Mouse (Mus musculus): ENCODE data around the gene Lim2.

The Lim2 gene

GRCm38 (mm10) chr7:43443917-43444293, 16.4 kb downstream of the Lim2 start, which contains the start of the genes Etfb and Gm45233:
Gene Etfb, plus strand, starts transcription at chr7:43444083.
Gene Gm45233, plus strand, starts transcription at chr7:43444128.
- in situ Hi-C loops (cut with MseI, MboI), result no loop called here

- in situ Hi-C loops (cut with MseI, MboI), result no loop called here
Observed at GRCm38 (mm10) chr7:43447801-43448200, 20.3 kb downstream of the Lim2 start.

- in situ Hi-C loops (cut with MseI, MboI), result no loop called here
Observed at GRCm38 (mm10) chr7:43448246-43448645, 20.8 kb downstream of the Lim2 start.

- in situ Hi-C loops (cut with MseI, MboI), result no loop called here
Observed at GRCm38 (mm10) chr7:43449811-43450210, 22.3 kb downstream of the Lim2 start.

GRCm38 (mm10) chr7:43451726-43452125, 24.3 kb downstream of the Lim2 start:
- in situ Hi-C loops (cut with MseI, MboI), result no loop called here

GRCm38 (mm10) chr7:43452609-43453008, 25.1 kb downstream of the Lim2 start:
- in situ Hi-C loops (cut with MseI, MboI), result no loop called here

GRCm38 (mm10) chr7:43453599-43454355, 26.3 kb downstream of the Lim2 start:
- in situ Hi-C loops (cut with MseI, MboI), result no loop called here

DNA sequence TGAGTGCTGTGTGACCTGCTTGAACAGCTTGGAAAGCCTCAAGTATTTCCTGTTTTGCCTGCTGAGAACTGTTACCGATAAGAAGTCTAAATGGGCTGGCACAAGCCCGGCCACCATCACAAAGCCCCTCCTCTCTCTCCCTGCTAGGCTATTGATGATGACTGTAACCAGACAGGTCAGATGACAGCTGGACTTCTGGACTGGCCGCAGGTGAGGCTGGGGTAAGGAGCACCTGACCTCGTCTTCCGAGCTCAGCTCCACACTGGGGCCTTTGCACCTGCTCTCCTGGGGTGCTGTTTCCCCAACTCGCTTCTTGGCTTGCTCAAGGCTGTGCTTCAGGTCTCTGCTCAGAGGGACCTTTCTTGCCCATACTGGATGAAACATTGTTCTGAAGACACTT, 26.9 kb downstream of the Lim2 start:
- in situ Hi-C loops (cut with MseI, MboI), result no loop called here

DNA sequence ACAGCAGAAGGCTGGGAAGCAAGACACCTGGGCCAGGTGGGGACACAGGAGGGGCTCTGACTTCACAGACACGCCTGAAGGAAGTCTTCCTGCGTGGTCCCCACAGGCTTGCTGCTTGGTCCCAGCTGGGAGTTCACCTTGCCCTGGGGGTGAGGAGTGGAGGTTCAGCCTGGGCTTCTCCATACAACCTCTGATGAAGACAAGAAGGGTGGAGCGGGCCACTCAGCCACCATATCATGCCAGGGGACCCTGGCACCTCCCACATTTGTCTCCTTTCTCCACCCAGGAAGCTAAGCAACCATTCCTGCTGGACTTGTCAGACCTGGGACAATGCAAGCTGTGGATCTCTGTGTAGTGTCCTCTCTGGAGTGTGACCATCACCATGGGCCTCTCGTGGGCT, 35.4 kb downstream of the Lim2 start, which contains the start of gene Vsig10l:
Gene Vsig10l, plus strand, starts transcription at position 301 of the 400 bp plus-strand sequence.
- in situ Hi-C loops (cut with MseI, MboI), result no loop called here

- in situ Hi-C loops (cut with MseI, MboI), result no loop called here
Observed at GRCm38 (mm10) chr7:43463976-43464375, 36.5 kb downstream of the Lim2 start.

GRCm38 (mm10) chr7:43464864-43465343, 37.4 kb downstream of the Lim2 start:
- in situ Hi-C loops (cut with MseI, MboI), result no loop called here

DNA sequence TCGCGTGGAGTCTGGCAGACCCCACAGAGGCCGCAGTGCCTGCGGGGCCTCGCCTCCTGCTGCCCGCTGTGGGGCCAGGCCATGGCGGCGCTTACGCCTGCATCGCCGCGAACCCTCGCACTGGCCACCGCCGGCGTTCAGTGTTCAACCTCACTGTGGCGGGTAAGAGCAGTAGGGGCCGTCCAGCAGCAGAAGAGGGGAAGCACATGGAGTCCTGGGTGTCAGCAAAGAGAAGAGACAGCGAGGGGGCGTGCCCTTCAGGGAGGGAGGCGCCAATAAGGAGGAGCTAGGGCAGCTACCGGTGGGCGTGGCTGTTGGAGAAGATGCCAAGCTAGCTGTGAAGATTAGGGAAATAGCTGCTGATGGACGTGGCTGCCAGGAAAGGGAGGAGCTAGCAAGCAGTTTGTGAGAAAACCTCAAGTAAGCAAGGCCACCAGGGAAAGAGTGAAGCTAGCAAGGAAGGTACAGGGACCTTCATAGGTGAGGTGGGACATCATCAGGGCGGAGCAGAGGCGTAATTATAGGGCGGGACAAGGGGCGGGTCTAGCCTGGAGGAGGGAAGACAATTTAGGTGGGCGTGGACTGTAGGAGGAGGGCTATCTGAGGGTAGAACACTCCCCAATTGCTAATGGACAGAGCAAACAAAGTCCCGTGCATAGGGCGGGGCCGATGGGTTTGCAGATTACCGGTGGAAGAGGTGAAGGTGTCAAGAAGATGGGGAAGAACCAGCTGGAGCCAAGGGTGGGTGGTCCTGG, 38.1 kb downstream of the Lim2 start:
- in situ Hi-C loops (cut with MseI, MboI), result no loop called here

DNA sequence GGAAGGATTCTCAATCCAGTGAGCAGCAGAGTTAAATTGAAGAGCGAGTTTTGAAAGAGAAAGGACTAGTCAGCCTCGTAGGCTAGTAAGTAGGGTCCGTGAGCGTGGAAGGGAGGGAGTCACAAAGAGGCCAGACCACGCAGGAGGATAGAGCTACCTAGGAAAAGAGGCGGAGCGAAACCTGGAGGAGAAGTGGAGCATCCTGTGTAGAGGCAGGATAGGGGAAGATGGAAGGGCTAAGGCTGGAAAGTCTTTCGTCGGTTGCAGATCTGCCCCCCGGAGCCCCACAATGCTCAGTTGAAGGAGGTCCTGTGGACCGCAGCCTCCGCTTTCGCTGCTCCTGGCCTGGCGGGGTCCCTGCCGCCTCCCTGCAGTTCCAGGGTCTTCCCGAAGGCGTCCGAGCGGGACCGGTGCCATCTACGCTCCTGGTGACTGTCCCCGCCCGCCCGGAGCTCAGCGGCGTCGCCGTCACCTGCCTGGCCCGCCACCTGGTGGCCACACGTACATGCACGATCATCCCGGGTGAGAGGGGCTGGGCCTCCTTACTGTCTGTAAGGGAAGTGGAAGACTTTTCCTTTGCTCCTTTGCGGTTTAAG, 38.7 kb downstream of the Lim2 start:
- in situ Hi-C loops (cut with MseI, MboI), result no loop called here

DNA sequence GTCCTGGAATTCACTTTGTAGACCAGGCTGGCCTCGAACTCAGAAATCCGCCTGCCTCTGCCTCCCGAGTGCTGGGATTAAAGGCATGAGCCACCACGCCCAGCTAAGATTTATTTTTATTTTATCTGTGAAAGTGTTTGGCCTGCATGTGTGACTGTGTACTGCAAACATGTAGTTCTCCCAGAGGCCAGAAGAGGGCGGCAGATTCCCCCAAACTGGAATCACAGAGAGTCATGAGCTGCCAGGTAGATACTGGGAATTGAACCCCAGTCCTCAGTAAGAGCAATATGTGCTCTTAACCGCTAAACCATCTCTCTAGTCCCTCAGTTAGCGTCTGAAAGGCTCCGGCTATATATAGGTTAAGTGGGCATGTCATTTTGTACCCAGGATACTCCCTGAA, 42.9 kb downstream of the Lim2 start:
- in situ Hi-C loops (cut with MseI, MboI), result no loop called here

- in situ Hi-C loops (cut with MseI, MboI), result no loop called here
Observed at GRCm38 (mm10) chr7:43475706-43476105, 48.2 kb downstream of the Lim2 start.

GRCm38 (mm10) chr7:43476376-43476775, 48.9 kb downstream of the Lim2 start:
- in situ Hi-C loops (cut with MseI, MboI), result no loop called here

- in situ Hi-C loops (cut with MseI, MboI), result no loop called here
Observed at GRCm38 (mm10) chr7:43481191-43481590, 53.7 kb downstream of the Lim2 start.

- in situ Hi-C loops (cut with MseI, MboI), result no loop called here
Observed at GRCm38 (mm10) chr7:43482090-43482716, 54.7 kb downstream of the Lim2 start.

DNA sequence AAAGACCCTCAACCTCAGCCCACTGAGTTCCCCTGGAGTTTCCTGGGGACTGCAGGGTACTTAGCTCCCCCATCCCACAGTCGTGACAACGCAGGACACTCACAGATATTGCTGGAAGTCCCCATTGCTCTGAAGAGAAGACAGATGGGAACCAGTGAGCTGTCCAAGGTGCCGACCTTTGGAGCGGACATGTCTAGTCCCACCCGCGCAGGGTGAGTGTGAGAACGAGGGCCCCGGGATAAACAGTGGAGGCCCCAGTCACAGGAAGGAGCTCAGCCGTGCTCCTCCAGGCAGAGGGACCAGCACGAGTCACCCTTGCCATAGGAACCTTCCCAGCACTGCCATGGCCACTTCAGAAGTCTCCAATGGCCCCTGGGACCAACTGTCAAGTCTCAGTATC, 55.8 kb downstream of the Lim2 start:
- in situ Hi-C loops (cut with MseI, MboI), result no loop called here

All from mouse trophoblast stem cell (cell line).